Mouse (Mus musculus) neural tube, embryonic 14.5 days (tissue): ENCODE measurements around the gene Gm11437. TPM values are rescaled to one million over a fixed set of nuclear protein-coding genes. Genes with fewer than 3 reads are reported as not detected.

ENCODE experiments used
- ATAC-seq: fragments of 200-750 bp; cut with Nextera tagmentation; 2 replicates; pipeline ENCODE4 v1.8.0; 2017; ENCODE audit warnings: low read depth, mild to moderate bottlenecking, moderate TSS enrichment, moderate library complexity
- H3K27ac ChIP-seq: fragments of 300-500 bp; sonication (generic); 2 replicates; pipeline ENCODE4 v1.5.1; 2014; ENCODE audit warnings: low read depth, mild to moderate bottlenecking, control low read depth, low read length, moderate library complexity, mixed read lengths
- H3K27me3 ChIP-seq: fragments of 300-500 bp; sonication (generic); 2 replicates; pipeline ENCODE4 v1.6.1; 2014; ENCODE audit warnings: low read length; ENCODE audit not compliant: control insufficient read depth, insufficient read depth
- H3K36me3 ChIP-seq: fragments of 300-500 bp; sonication (generic); 2 replicates; pipeline ENCODE4 v1.6.1; 2014; ENCODE audit warnings: low read length, mixed read lengths; ENCODE audit not compliant: control insufficient read depth, insufficient read depth
- H3K4me1 ChIP-seq: fragments of 300-500 bp; sonication (generic); 2 replicates; pipeline ENCODE4 v1.6.1; 2014; ENCODE audit warnings: low read length; ENCODE audit not compliant: control insufficient read depth, insufficient read depth
- H3K4me2 ChIP-seq: fragments of 300-500 bp; sonication (generic); 2 replicates; pipeline ENCODE4 v1.6.1; 2014; ENCODE audit warnings: mild to moderate bottlenecking, low read depth, low read length, control low read depth
- H3K4me3 ChIP-seq: fragments of 300-500 bp; sonication (generic); 2 replicates; pipeline ENCODE4 v1.5.1; 2014; ENCODE audit warnings: low read depth, low read length, control low read depth, mixed read lengths
- H3K9ac ChIP-seq: fragments of 300-500 bp; sonication (generic); replicated peaks from 2 replicates; pipeline ENCODE4 v1.6.1; 2014; ENCODE audit warnings: low read depth, mild to moderate bottlenecking, control low read depth, low read length, mixed read lengths
- H3K9me3 ChIP-seq: fragments of 300-500 bp; sonication (generic); 2 replicates; pipeline ENCODE4 v1.6.1; 2016; ENCODE audit warnings: low read length; ENCODE audit not compliant: control insufficient read depth
- WGBS: fragments of 180-500 bp; shearing (Covaris S2); extraction: QIAGEN DNeasy Blood & Tissue Kit; methylation state at CpG from one replicate; pipeline ENCODE4 v1.1.7; 2014; 5-methylcytosine and 5-hydroxymethylcytosine counted together
- polyA plus RNA-seq: library from polyadenylated mRNA; unstranded; fragments of >200 nt; fragmentation: Nextera tagmentation; extraction: Ambion mirVana; gene quantifications from 2 replicates; pipeline ENCODE4 v1.2.1, GENCODE M21; 2014

Gene Gm11437
- polyA plus RNA-seq, 1 experiment from 2014 or later: 0.16 TPM

- Histone ChIP-seq H3K27me3 (no peaks in the 10 kb centered on the region), H3K4me1 (no peaks in the 10 kb centered on the region), H3K36me3 (no peaks in the 10 kb centered on the region), H3K4me2 (no peak overlapping the region), H3K9me3 (no peaks in the 10 kb centered on the region), H3K9ac (no peak overlapping the region), H3K4me3 (no peak overlapping the region), H3K27ac (no peak overlapping the region)
- WGBS: 78% methylated on average over 2 of the region's 2 CpGs
- no peak for ATAC-seq
Measured at GRCm38 (mm10) chr11:84150884-84151283, 16.4 kb downstream of the Gm11437 start.

GRCm38 (mm10) chr11:84146081-84146480, 21.2 kb downstream of the Gm11437 start:
- Histone ChIP-seq H3K9me3 (no peaks in the 10 kb centered on the region), H3K4me2 (no peak overlapping the region), H3K36me3 (no peaks in the 10 kb centered on the region), H3K27ac (no peak overlapping the region), H3K9ac (no peak overlapping the region), H3K4me1 (no peaks in the 10 kb centered on the region), H3K4me3 (no peak overlapping the region), H3K27me3 (no peaks in the 10 kb centered on the region)
- 54% methylated on average over 3 of the region's 3 CpGs for WGBS
- no peak for ATAC-seq

GRCm38 (mm10) chr11:84145201-84145798, 22.0 kb downstream of the Gm11437 start:
- no peak for ATAC-seq
- Histone ChIP-seq H3K27me3 (no peaks in the 10 kb centered on the region), H3K4me2 (no peak overlapping the region), H3K4me3 (no peak overlapping the region), H3K36me3 (no peaks in the 10 kb centered on the region), H3K27ac (no peak overlapping the region), H3K4me1 (no peaks in the 10 kb centered on the region), H3K9me3 (no peaks in the 10 kb centered on the region), H3K9ac (no peak overlapping the region)
- WGBS: 72% methylated on average over 10 of the region's 10 CpGs

GRCm38 (mm10) chr11:84141752-84142151, 25.5 kb downstream of the Gm11437 start:
- no peaks in the 10 kb centered on the region for H3K4me1 ChIP-seq
- no peaks in the 10 kb centered on the region for H3K36me3 ChIP-seq
- H3K4me3 ChIP-seq: no peak overlapping the region
- no peak overlapping the region for H3K4me2 ChIP-seq
- H3K9ac ChIP-seq: no peak overlapping the region
- H3K27me3 ChIP-seq: no peaks in the 10 kb centered on the region
- no peaks in the 10 kb centered on the region for H3K9me3 ChIP-seq
- WGBS: 45% methylated on average over 2 of the region's 2 CpGs
- no peak for ATAC-seq
- H3K27ac ChIP-seq: no peak overlapping the region

GRCm38 (mm10) chr11:84136453-84136852, 30.8 kb downstream of the Gm11437 start:
- no peak for ATAC-seq

GRCm38 (mm10) chr11:84134331-84134860, 32.9 kb downstream of the Gm11437 start:
- Histone ChIP-seq H3K4me1 (no peaks in the 10 kb centered on the region), H3K9ac (no peak overlapping the region), H3K36me3 (no peaks in the 10 kb centered on the region), H3K9me3 (no peaks in the 10 kb centered on the region), H3K4me3 (no peak overlapping the region), H3K4me2 (no peak overlapping the region), H3K27ac (no peak overlapping the region), H3K27me3 (no peaks in the 10 kb centered on the region)
- 94% methylated on average over 2 of the region's 2 CpGs for WGBS
- no peak for ATAC-seq

More at GRCm38 (mm10) chr11:84136453-84136852, 30.8 kb downstream of the Gm11437 start:
- H3K4me3 ChIP-seq: no peak overlapping the region
- H3K9ac ChIP-seq: no peak overlapping the region
- no peak overlapping the region for H3K4me2 ChIP-seq
- WGBS: 65% methylated on average over 3 of the region's 3 CpGs
- no peaks in the 10 kb centered on the region for H3K27me3 ChIP-seq
- no peaks in the 10 kb centered on the region for H3K36me3 ChIP-seq
- no peaks in the 10 kb centered on the region for H3K4me1 ChIP-seq
- H3K27ac ChIP-seq: no peak overlapping the region
- H3K9me3 ChIP-seq: no peaks in the 10 kb centered on the region

GRCm38 (mm10) chr11:84129799-84130185, 37.5 kb downstream of the Gm11437 start:
- H3K4me2 ChIP-seq: peak overlapping the region; percentile 84
- H3K9me3 ChIP-seq: no peaks in the 10 kb centered on the region
- no peaks in the 10 kb centered on the region for H3K27me3 ChIP-seq
- H3K36me3 ChIP-seq: peaks cover 20% of the 10 kb centered on the region
- H3K27ac ChIP-seq: peak overlapping the region; percentile 66
- peak overlapping the region; percentile 82 for H3K9ac ChIP-seq
- no peaks in the 10 kb centered on the region for H3K4me1 ChIP-seq
- peak; percentile 49 for ATAC-seq
- peak overlapping the region; percentile 76 for H3K4me3 ChIP-seq
- WGBS: 3% methylated on average over 11 of the region's 11 CpGs

GRCm38 (mm10) chr11:84128943-84129798, 38.1 kb downstream of the Gm11437 start, which contains the start of the genes Tada2a and Acaca:
Tada2a (minus strand) TSS chr11:84129600.
Acaca (plus strand) TSS chr11:84129672.
- Histone ChIP-seq H3K4me3 (peak within 1 kb of the TSS; percentile 76), H3K9ac (peak within 1 kb of the TSS; percentile 82), H3K27ac (peak within 1 kb of the TSS; percentile 66), H3K36me3 (peaks cover 21% of the 10 kb centered on the region), H3K4me1 (no peaks in the 10 kb centered on the region), H3K9me3 (no peaks in the 10 kb centered on the region), H3K27me3 (no peaks in the 10 kb centered on the region), H3K4me2 (peak within 1 kb of the TSS; percentile 84)
- WGBS: 1% methylated on average over 67 of the region's 83 CpGs
- ATAC-seq: peak; percentile 93

- no peaks in the 10 kb centered on the region for H3K27me3 ChIP-seq
- H3K27ac ChIP-seq: no peak overlapping the region
- ATAC-seq: no peak
- no peak overlapping the region for H3K9ac ChIP-seq
- 83% methylated on average over 4 of the region's 4 CpGs for WGBS
- peaks cover 21% of the 10 kb centered on the region for H3K36me3 ChIP-seq
- no peak overlapping the region for H3K4me2 ChIP-seq
- H3K9me3 ChIP-seq: no peaks in the 10 kb centered on the region
- H3K4me3 ChIP-seq: no peak overlapping the region
- no peaks in the 10 kb centered on the region for H3K4me1 ChIP-seq
Measured at GRCm38 (mm10) chr11:84127977-84128376, 39.3 kb downstream of the Gm11437 start.
